Mouse (Mus musculus): ENCODE results near the gene Hhex.

Hhex gene

DNA sequence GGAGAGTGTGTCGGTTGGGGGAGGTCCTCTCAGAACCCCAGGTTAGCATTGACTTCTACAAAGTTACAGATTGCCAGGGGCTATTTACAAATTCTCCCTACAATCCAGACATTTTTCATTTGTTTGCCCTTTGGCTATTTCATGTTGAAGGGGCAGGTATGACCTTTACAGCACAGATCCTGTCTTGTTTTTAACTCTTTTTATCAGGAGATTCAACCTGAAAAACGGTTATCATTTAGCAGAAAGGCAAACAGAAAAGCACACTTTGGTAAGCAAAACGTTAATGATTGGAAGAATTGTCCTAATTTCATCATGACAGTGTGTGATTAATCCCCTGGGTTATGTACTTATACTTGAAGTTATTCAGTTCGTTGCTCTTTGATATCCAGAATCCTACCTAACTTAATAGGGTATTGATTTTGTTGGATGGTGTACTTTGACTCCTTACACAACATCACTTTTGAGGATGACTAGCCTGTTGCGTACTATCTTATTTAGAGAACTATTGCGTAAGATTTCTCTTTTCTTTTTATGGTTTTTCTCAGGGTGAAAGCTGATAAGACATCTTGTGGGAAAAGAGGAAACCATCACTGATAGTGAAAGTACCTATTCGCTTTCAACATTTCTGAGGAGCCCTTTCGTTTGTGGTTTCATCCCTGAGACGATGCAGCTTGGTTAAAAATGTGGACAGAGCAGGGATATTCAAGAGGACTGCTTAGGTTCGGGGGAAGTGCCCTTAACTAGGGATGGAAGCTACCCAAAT is 8.1 kb downstream of the Hhex start:
- in situ Hi-C loops (cut with MboI; ENCODE audit: low pct_unique_long_range_greater_than_20kb in 1 of 2, low sequenced_read_pairs in 2 of 2, unreplicated experiment in 1 of 2): loop anchor here in 1 of 2 experiments (25.0 kb wide), 1 partner anchor 95 kb away; no protein-coding TSS in a partner anchor

DNA sequence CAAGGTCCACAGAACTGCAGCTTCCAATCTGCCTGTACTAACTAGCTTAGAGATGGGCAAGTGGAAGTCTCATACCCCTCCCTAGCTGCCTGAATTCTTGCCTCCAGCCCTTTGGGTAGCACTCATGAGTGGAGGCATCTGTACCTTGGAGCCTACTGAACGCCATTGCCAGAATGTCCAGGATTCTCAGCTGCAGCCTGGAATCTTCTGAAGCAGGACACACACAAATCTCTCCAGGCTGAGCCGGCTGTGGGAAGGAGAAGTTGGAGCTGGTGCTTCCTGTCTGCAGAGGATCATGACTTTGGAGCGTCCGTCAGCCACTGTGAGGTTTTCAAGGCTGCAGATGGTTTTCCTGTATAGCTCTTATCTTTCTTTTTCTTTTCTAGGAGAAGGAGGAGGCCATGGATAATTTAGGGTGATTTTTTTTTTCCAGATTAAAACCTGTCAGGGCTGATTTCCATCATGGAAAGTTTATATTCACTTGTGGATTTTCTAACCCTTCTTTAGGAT is 9.1 kb downstream of the Hhex start:
- in situ Hi-C loops (cut with MboI; ENCODE audit: low pct_unique_long_range_greater_than_20kb in 1 of 2, low sequenced_read_pairs in 2 of 2, unreplicated experiment in 1 of 2): loop anchor here in 1 of 2 experiments (25.0 kb wide), 1 partner anchor 94 kb away; no protein-coding TSS in a partner anchor

DNA sequence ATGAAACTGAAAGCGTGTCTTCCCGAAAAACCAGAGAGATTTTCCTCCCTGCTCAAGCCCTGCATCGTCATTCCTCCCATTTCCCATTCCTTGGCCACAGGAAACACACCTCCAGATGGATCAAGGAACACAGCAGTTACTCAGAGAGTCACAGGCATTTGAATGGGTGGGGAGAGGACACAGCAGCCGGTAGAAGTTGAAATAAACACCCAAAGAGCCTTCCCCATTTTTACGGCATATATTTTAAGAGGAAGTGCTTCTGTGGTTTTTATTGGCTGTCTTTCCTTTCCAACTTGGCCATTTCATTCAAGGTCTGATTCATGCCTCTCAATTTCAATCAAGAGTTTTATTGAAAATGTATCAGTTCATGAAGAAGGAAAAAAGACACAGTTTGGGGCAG is 13.6 kb downstream of the Hhex start:
- in situ Hi-C loops (cut with MboI; ENCODE audit: low pct_unique_long_range_greater_than_20kb in 1 of 2, low sequenced_read_pairs in 2 of 2, unreplicated experiment in 1 of 2): loop anchor here in 1 of 2 experiments (25.0 kb wide), 1 partner anchor 89 kb away; no protein-coding TSS in a partner anchor

DNA sequence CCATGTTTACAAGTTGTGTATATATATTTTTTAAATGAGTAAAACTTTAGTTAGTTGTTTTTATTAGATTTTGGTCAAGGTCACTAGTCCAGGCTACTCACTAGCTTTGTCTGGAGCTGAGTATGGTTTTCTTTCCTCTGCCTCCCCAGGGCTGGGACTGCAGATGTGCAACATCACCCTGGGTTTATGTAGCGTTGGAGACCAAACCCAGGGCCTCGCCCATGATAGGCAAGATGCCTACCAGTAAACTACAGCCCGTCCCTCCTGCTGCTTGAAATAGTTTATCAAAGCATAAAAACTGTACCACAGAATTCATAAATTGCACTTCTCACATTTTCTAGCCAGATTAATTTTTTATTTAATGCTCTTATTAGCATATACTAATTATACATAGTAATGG is 14.6 kb downstream of the Hhex start:
- in situ Hi-C loops (cut with MboI; ENCODE audit: low pct_unique_long_range_greater_than_20kb in 1 of 2, low sequenced_read_pairs in 2 of 2, unreplicated experiment in 1 of 2): loop anchor here in 1 of 2 experiments (25.0 kb wide), 1 partner anchor 88 kb away; no protein-coding TSS in a partner anchor

DNA sequence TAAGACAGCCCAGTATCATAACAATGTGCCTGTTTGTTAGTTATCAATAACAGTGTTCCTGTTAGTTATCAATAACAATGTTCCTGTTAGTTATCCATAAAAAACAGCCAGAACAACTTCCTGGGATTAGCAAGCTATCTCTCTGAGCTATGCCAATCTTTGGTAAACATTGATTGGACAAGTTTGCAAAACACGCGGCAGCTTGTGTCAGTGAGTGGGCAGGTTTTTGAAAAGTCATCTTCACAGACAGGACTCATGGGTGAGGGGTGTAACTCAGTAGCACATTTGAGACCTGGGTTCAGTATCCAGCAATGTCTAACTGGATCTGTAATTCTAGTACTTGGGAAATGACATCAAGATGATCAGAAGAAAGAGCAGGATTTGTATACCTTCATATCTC is 20.9 kb downstream of the Hhex start:
- in situ Hi-C loops (cut with MboI; ENCODE audit: low pct_unique_long_range_greater_than_20kb in 1 of 2, low sequenced_read_pairs in 2 of 2, unreplicated experiment in 1 of 2): no loop called here

DNA sequence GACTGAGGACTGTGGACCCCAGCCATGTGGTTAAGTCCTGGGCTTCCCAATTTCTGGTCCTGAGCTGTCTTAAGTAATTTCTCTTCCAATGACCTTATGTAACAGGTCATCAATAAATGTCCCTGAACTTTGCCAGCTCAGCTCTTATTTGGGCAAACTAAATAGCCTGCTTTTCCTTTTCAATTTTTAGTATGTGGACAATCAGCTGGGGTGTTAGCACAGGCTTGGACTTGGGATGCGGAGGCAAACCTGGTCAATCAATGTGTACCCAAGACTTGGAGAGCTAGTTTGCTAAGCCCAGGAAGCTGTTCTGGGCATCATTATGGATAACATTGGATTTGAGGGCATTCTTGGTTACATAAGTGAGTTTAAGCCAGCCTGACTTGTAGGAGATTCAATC is 21.4 kb downstream of the Hhex start:
- in situ Hi-C loops (cut with MboI; ENCODE audit: low pct_unique_long_range_greater_than_20kb in 1 of 2, low sequenced_read_pairs in 2 of 2, unreplicated experiment in 1 of 2): no loop called here

DNA sequence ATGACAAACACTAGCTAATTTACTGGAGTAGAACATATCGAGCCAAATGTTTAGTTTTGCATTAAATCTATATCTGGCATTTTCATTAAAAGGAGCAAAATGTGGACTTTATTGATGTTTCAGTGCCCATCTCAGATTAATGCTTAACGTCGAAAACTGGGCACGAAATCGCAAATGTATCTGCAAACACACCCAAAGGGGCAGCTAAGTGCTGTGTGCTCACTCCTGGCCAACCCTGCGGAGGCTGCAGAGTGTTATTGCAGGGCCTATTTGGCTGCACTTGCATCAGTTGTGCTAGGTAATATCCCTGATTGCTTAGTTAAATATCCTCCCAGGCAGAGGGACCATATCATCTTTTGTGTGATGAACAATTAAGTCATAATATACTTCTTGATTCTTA is 23.4 kb downstream of the Hhex start:
- in situ Hi-C loops (cut with MboI; ENCODE audit: low pct_unique_long_range_greater_than_20kb in 1 of 2, low sequenced_read_pairs in 2 of 2, unreplicated experiment in 1 of 2): no loop called here

DNA sequence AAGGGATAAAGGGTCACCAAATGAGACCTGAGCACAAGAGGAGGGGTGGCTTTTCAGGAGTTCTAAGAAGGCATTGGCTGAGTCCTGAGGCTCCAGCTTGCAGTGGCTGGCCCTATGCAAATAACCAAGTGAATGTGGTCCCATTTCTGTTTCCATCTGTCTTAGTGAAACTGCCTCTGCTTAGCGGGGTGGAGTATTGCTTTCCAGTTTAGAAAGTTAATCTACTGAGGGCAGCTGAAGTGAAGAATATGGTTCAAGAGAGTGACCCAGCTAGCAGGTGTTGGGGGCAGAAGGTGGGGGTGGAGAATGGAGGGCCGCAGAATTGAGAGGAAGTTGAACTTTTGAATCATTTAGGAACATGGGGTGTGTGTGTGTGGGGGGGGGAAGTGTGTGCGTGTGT is 31.8 kb downstream of the Hhex start:
- in situ Hi-C loops (cut with MboI; ENCODE audit: low pct_unique_long_range_greater_than_20kb in 1 of 2, low sequenced_read_pairs in 2 of 2, unreplicated experiment in 1 of 2): no loop called here

DNA sequence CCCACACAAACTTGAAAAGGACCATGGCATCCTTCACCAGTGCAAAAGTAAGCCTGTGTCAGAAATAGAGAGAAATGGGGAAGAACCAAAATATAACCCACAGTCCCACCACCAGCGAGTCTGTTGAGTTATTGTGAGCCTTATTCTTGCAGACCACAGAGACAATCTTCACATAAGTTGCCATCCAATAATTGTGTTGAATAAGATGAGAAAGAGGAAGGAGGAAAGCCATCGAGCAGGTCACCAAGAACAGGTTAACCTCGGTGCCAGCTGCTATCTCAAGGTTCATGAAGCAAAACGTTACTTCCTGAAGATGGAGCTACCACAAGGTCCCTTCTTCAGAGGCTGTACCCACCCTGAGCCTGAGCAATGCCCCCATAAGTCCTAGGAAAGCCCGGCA is 32.4 kb downstream of the Hhex start:
- in situ Hi-C loops (cut with MboI; ENCODE audit: low pct_unique_long_range_greater_than_20kb in 1 of 2, low sequenced_read_pairs in 2 of 2, unreplicated experiment in 1 of 2): no loop called here

DNA sequence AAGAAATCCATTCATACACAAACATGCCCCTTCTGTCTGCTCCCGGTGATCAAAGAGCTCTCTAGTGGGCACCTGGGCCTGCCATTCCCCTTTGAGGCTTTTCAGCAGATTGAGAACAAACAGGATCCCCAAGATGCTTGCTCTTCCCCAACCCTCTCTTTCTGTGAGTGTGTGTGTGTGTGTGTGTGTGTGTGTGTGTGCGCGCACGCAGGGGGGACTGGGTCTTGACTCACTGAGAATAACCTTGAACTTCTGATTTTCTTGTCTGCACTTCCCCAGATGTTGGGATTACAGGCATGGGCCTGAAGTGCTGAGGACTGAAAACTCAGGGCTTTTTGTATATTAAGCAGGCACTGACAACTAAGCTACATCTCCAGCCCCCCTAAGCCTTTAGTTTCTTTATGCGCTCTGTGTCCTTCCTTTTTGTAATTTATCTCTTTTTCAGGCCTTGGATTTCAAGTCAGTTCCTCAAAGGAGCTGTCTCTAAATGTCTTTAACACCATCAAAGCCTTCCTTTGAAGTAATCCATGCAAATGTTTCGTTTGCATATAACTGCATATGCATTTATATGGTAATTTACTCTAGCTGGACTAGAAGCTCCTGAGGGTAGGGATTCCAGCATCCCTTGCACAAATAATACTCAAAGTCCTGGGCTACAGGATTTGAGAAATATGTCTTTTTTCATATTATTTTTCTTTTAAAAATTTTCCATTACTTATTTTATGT is 34.4 kb downstream of the Hhex start:
- in situ Hi-C loops (cut with MboI; ENCODE audit: low pct_unique_long_range_greater_than_20kb in 1 of 2, low sequenced_read_pairs in 2 of 2, unreplicated experiment in 1 of 2): no loop called here

DNA sequence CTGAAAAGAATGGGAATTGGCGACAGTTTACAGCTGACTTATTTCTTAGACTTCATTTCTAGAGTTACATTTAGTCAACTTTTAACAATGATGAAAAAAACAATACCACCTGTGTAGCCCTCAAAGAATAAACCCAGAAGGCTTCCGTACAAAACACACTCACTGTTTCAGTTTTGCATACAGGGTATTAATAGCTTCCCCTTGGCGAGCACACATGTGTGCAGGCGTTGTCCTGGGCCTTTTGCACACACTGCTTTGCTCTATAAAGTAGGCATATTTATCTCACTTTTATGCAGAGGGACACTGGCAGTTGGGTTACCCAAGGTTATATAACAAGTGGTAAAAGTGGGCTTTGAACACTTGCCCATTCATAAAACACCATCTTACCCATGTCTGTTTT is 37.1 kb downstream of the Hhex start:
- in situ Hi-C loops (cut with MboI; ENCODE audit: low pct_unique_long_range_greater_than_20kb in 1 of 2, low sequenced_read_pairs in 2 of 2, unreplicated experiment in 1 of 2): no loop called here

DNA sequence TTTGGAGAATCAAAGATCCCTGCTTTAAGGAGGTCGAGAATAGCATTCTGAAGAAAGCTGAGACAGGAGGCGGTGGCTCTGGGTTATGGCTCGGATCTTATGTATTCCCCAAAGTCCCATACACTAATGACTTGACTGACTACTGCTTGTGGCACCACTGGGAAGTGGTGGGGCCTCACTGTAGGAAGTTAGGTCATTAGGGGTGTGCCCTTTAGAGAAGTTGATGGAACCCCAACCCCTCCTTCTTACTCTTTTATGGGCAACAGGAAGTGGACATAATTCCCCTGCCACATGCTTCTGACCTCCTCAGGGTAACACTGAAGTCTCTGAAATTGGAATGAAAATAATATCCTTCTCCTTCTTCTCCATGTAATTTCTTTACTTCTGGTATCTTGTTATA is 38.0 kb downstream of the Hhex start:
- in situ Hi-C loops (cut with MboI; ENCODE audit: low pct_unique_long_range_greater_than_20kb in 1 of 2, low sequenced_read_pairs in 2 of 2, unreplicated experiment in 1 of 2): no loop called here

DNA sequence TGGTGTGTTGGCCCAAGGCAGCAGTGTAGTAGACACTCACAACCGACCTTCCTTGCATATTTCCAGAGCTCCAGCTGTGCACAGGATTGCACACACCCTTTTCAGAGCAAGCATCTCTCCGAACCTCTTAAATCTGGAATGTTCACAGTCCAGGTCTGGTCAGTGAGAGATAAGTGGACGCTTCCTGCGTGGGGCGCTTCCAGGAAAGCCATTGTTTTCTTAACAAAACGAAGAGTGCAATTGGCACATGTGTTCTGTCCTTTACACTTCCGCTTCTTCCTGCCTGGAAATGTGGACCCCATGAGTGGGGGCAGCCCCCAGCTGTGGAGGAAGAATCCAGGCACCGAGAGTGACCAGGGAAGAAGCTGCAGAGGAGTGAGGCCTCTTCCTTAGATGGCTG is 47.1 kb downstream of the Hhex start:
- in situ Hi-C loops (cut with MboI; ENCODE audit: low pct_unique_long_range_greater_than_20kb in 1 of 2, low sequenced_read_pairs in 2 of 2, unreplicated experiment in 1 of 2): no loop called here

DNA sequence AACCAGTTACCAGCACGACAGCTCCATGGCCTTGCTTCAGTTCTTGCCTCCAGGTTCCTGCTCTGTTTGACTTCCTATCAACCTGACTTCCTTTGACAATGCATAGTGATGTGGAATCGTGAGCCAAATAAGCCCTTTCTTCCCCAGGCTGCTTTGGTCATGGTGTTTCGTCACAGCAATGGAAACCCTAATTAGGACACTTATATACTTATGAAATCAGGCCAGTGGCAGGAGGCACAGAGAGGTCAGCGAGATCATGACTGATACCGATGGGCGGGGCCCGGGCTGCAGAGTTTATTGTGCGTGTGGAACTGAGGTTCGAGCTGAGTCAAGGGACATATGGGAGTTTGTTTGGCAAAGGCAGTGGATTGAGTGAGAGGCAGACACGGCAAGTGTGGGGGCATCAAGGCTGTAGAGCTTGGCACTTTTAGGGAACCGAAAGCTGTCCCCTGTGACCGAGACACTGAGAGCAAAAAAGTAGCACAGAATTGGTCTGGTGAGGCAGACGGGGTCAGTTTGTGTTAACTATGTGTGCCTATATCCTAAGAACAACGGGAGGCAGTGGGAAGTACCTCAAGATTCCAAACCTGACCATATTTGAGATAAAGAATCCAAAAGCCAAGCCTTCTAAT is 48.1 kb downstream of the Hhex start:
- in situ Hi-C loops (cut with MboI; ENCODE audit: low pct_unique_long_range_greater_than_20kb in 1 of 2, low sequenced_read_pairs in 2 of 2, unreplicated experiment in 1 of 2): no loop called here

DNA sequence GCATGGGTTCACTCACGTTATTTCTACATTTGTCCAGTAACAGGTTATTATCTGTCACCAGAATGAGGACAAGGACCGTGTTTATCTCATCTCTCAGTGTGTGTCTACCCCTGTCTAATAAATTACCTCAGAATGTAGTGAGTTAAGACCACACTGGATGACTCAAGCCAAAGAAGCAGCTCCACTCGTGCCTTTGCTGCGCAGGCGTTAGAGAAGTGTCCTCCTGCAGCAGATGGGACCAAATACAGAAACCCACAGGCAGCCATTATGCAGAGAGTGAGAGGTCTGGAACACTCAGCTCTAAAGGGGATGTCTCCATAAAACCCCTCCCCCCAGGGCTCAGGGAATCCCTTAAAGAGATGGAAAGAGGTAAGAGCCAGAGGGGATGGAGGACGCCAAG is 50.2 kb downstream of the Hhex start:
- in situ Hi-C loops (cut with MboI; ENCODE audit: low pct_unique_long_range_greater_than_20kb in 1 of 2, low sequenced_read_pairs in 2 of 2, unreplicated experiment in 1 of 2): no loop called here

DNA sequence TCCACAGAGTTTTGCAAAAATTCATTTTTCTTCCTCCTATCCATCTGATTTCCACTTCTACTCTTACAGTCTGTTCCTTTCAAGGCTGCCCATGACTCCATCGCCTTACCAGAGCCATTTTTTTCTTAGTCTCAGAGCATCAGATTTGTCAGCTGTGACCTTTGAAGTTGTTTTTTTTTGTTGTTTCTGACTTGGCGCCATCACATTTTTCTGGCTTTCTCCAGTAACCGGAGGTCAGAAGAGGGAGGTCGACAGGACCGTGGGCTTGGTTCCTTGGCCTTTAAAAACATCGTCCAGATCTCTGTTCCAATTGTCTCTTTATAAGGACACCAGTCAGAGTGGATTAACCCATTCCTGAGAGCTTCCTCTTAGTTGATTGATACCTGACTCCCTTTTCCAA is 52.2 kb downstream of the Hhex start:
- in situ Hi-C loops (cut with MboI; ENCODE audit: low pct_unique_long_range_greater_than_20kb in 1 of 2, low sequenced_read_pairs in 2 of 2, unreplicated experiment in 1 of 2): no loop called here

DNA sequence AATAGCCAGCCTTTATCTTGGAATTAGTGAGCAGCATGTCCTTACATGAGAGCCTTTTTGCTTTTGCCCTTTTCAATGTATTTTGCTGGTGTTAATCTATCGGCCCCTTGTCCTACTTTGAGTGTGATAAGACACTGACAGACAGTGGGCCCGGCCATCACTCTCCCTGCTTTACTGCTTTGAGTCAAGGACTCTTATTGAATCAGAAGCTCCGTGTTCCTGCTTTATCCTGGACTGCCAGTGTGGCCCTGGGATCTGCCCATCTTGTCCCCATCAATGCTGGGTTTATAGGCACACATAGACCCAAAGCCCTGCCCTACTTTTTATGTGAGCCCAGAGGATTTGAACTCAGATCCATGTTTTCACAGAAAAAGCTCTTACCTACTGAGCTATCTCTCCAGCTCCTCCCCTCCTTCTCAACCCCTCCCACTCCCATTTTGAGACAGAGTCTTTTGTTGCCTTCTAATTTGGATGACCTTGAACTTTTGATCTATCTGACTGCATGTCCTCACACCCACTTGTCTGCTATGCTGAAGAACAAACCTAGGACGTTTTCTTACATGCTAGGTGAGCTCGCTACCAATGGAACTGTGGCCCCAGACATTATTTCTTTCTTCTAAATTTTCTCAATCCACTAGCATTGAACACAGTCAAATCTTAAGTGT is 53.3 kb downstream of the Hhex start:
- in situ Hi-C loops (cut with MboI; ENCODE audit: low pct_unique_long_range_greater_than_20kb in 1 of 2, low sequenced_read_pairs in 2 of 2, unreplicated experiment in 1 of 2): no loop called here

DNA sequence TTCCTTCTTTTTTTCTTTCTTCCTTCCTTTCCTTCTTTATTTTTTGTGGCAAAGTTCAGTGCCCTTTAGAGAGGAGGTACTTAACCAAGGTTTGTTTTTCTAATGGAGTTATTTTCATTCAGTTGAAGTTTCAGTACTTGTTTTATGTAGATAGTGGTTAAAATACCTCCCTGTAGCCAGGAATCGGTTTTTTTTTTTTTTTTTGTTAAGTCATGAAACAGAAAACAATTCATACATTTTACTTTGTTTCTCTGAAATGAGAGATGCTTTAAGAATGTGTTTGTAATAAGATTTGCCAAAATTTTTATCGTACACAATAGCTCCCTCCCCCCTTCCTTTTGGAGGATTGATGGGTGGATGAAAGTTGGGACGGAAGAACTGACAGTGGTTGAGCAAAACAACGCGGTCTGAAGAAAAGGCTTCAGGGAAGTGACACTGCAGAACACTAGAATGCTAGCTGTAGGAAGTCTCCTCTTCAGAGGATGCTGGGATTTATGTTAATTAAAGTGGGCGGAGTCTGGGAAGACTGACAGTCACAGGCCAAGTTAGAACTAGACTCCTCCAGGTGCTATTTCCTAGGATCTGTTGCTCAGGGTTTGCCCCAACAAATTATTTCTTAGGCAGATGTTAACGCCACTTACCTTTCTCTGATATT is 54.1 kb downstream of the Hhex start:
- in situ Hi-C loops (cut with MboI; ENCODE audit: low pct_unique_long_range_greater_than_20kb in 1 of 2, low sequenced_read_pairs in 2 of 2, unreplicated experiment in 1 of 2): no loop called here
